ENCODE assay signal across 9 mouse cellular contexts in the genomic region with DNA sequence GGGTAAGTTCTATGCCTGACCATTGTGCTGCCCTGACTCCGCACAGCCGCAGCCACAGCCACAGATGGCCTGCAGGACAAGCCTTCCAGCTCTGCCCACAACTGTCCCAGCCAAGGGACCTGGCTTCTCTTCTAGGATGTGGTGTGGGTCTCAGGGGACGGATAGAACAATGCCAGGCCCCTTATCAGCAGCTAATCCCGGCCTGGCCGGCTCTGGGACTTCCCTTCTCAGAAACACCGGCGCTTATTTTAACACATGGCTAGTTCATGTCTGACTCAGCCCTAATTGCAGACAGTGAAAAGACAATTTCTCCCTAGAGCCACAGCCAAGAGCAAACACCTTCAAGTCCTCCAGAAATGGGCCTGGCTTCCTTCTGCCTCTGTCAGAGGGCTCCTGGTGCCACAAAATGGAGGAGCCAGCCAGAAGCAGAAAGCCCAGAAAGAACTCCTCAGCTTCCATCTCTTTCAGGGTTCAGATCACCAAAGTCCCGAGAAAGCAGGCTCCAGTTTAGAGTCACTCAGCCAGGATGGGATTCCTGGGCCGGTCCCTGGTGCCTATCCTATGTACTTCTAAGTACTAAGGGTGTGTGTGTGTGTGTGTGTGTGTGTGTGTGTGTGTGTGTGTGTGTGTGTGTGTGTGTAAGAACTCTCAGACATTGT. TPM values are rescaled to one million over a fixed set of nuclear protein-coding genes. Genes with fewer than 3 reads are reported as not detected.
DNase-seq lines count a peak whose midpoint lies in the region; ATAC-seq and TF ChIP-seq lines count a peak whose summit lies in the region.
"Had no signal": no experiment of that assay in that cellular context is flagged by ENCODE, and none has a peak within 500 bp of the region (broad histone marks: within the 10 kb centered on the region; RNA-seq: fewer than 3 reads in every experiment).

No protein-coding gene starts in this region.

- H3K9ac ChIP-seq in hindbrain, embryonic 16.5 days (ENCODE audit: low read depth, low read length) = no peak overlapping the region
- H3K9ac ChIP-seq in hindbrain, embryonic 13.5 days = no peak overlapping the region
- H3K9ac ChIP-seq in kidney, postnatal 0 days (ENCODE audit: low read depth, low read length) = no peak overlapping the region
- no peak overlapping the region for H3K9ac ChIP-seq in forebrain, embryonic 12.5 days
- H3K9ac ChIP-seq: forebrain, embryonic 15.5 days had no signal

- H3K9me3 ChIP-seq in hindbrain, embryonic 16.5 days (ENCODE audit: control insufficient read depth, low read length) = no peaks in the 10 kb centered on the region
- H3K9me3 ChIP-seq in hindbrain, embryonic 13.5 days = no peaks in the 10 kb centered on the region
- H3K9me3 ChIP-seq in kidney, postnatal 0 days (replicated peaks; ENCODE audit: low read length) = no peaks in the 10 kb centered on the region
- H3K9me3 ChIP-seq in forebrain, embryonic 12.5 days = no peaks in the 10 kb centered on the region
- H3K9me3 ChIP-seq: forebrain, embryonic 15.5 days had no signal

- H3K27me3 ChIP-seq in hindbrain, embryonic 16.5 days (replicated peaks; ENCODE audit: control insufficient read depth, insufficient read depth, low read length) = no peaks in the 10 kb centered on the region
- no peaks in the 10 kb centered on the region for H3K27me3 ChIP-seq in hindbrain, embryonic 13.5 days
- no peaks in the 10 kb centered on the region for H3K27me3 ChIP-seq in kidney, postnatal 0 days (ENCODE audit: insufficient read depth, low read length)
- no peaks in the 10 kb centered on the region for H3K27me3 ChIP-seq in forebrain, embryonic 12.5 days
- H3K27me3 ChIP-seq: forebrain, embryonic 15.5 days had no signal

- no peaks in the 10 kb centered on the region for H3K36me3 ChIP-seq in hindbrain, embryonic 16.5 days (ENCODE audit: control insufficient read depth, insufficient read depth, low read length)
- H3K36me3 ChIP-seq in hindbrain, embryonic 13.5 days = no peaks in the 10 kb centered on the region
- no peaks in the 10 kb centered on the region for H3K36me3 ChIP-seq in kidney, postnatal 0 days (ENCODE audit: insufficient read depth, low read length)
- no peaks in the 10 kb centered on the region for H3K36me3 ChIP-seq in forebrain, embryonic 12.5 days (replicated peaks)
- H3K36me3 ChIP-seq: forebrain, embryonic 15.5 days had no signal

- H3K4me3 ChIP-seq in hindbrain, embryonic 16.5 days (ENCODE audit: low read length) = no peak overlapping the region
- no peak overlapping the region for H3K4me3 ChIP-seq in hindbrain, embryonic 13.5 days
- no peak overlapping the region for H3K4me3 ChIP-seq in kidney, postnatal 0 days (replicated peaks; ENCODE audit: low read depth, low read length)
- H3K4me3 ChIP-seq in forebrain, embryonic 12.5 days (replicated peaks) = no peak overlapping the region
- H3K4me3 ChIP-seq: forebrain, embryonic 15.5 days had no signal

- no peak overlapping the region for H3K4me2 ChIP-seq in hindbrain, embryonic 16.5 days (ENCODE audit: low read length)
- no peak overlapping the region for H3K4me2 ChIP-seq in hindbrain, embryonic 13.5 days
- H3K4me2 ChIP-seq in kidney, postnatal 0 days (ENCODE audit: low read length) = no peak overlapping the region
- H3K4me2 ChIP-seq in forebrain, embryonic 12.5 days = no peak overlapping the region
- H3K4me2 ChIP-seq: forebrain, embryonic 15.5 days had no signal

- peak; percentile 14; the same call in 1 of the 2 replicates for ATAC-seq in hindbrain, embryonic 16.5 days
- no peak for ATAC-seq in hindbrain, embryonic 13.5 days (ENCODE audit: low FRiP score)
- ATAC-seq in kidney, postnatal 0 days (replicated peaks; ENCODE audit: low FRiP score, low read depth) = no peak
- 0 out of 2 replicates have a peak, but pooled peaks have one; percentile 7 for ATAC-seq in megakaryocyte progenitor cell, adult 5-6 weeks (replicated peaks; ENCODE audit: poor library complexity)
- ATAC-seq in CD4-positive, CD25-positive, alpha-beta regulatory T cell, adult 4 months = no peak
- ATAC-seq in forebrain, embryonic 12.5 days (ENCODE audit: low FRiP score) = no peak
- ATAC-seq: forebrain, embryonic 15.5 days had no signal

- no peak overlapping the region for H3K27ac ChIP-seq in hindbrain, embryonic 16.5 days (ENCODE audit: low read depth, low read length)
- H3K27ac ChIP-seq in hindbrain, embryonic 13.5 days = no peak overlapping the region
- peak overlapping the region; percentile 50 for H3K27ac ChIP-seq in kidney, postnatal 0 days
- H3K27ac ChIP-seq in forebrain, embryonic 12.5 days = no peak overlapping the region
- H3K27ac ChIP-seq: forebrain, embryonic 15.5 days had no signal

- H3K4me1 ChIP-seq in hindbrain, embryonic 16.5 days (ENCODE audit: control insufficient read depth, insufficient read depth, low read depth, low read length) = no peaks in the 10 kb centered on the region
- 0 out of 2 replicates have a peak, but pooled peaks cover 2% of the 10 kb centered on the region for H3K4me1 ChIP-seq in hindbrain, embryonic 13.5 days (replicated peaks)
- no peaks in the 10 kb centered on the region for H3K4me1 ChIP-seq in kidney, postnatal 0 days (replicated peaks; ENCODE audit: insufficient read depth, low read length)
- no peaks in the 10 kb centered on the region for H3K4me1 ChIP-seq in forebrain, embryonic 12.5 days
- H3K4me1 ChIP-seq: forebrain, embryonic 15.5 days had no signal

- TF ChIP-seq CTCF in kidney, postnatal 0 days (IDR thresholded peaks at IDR 0.05; ENCODE audit: low read depth) = no peak

- 86% methylated on average over 9 of the region's 9 CpGs for WGBS in hindbrain, embryonic 16.5 days
- 87% methylated on average over 9 of the region's 9 CpGs for WGBS in hindbrain, embryonic 13.5 days
- WGBS in kidney, postnatal 0 days = 69% methylated on average over 9 of the region's 9 CpGs
- 82% methylated on average over 9 of the region's 9 CpGs for WGBS in forebrain, embryonic 12.5 days

- peak; percentile 99 for DNase-seq in heart, adult 11 months
- DNase-seq in kidney, postnatal 0 days (ENCODE audit: low spot score) = no peak
- no peak for DNase-seq in frontal cortex, postnatal 14 days (ENCODE audit: low spot score in 2 of 2)

RNA-seq across cellular contexts. Expression of gene Sftpb, which starts 26.8 kb away (rescaled TPM):
- polyA plus RNA-seq in hindbrain, embryonic 16.5 days (2015; fragmentation: Nextera tagmentation; extraction: Ambion mirVana) = 0.61 and 0.70 TPM in 2 replicates
- 0.40 TPM in 1 of 2 replicates, not detected in the other for polyA plus RNA-seq in hindbrain, embryonic 13.5 days (2015; fragmentation: Nextera tagmentation; extraction: Ambion mirVana)
- polyA plus RNA-seq in kidney, postnatal 0 days (2015; fragmentation: Nextera tagmentation; extraction: Ambion mirVana) = not detected in 2 replicates
- not detected in 2 replicates for total RNA-seq in megakaryocyte progenitor cell, adult 5-6 weeks (2015)
- not detected in 2 replicates for total RNA-seq in megakaryocyte progenitor cell, adult 5-6 weeks (2017)
- not detected for polyA plus RNA-seq in CD4-positive, CD25-positive, alpha-beta regulatory T cell, adult 4 months (2017; shearing (Covaris generic))
- not detected in 2 replicates for polyA plus RNA-seq in forebrain, embryonic 12.5 days (2016; fragmentation: Nextera tagmentation; extraction: Ambion mirVana)

RNA-seq across cellular contexts. Expression of gene Atoh8, which starts 42.3 kb away (rescaled TPM):
- polyA plus RNA-seq in hindbrain, embryonic 16.5 days (2015; fragmentation: Nextera tagmentation; extraction: Ambion mirVana) = 3.9 and 4.7 TPM in 2 replicates
- 3.2 and 4.2 TPM in 2 replicates for polyA plus RNA-seq in hindbrain, embryonic 13.5 days (2015; fragmentation: Nextera tagmentation; extraction: Ambion mirVana)
- 18.0 and 20.8 TPM in 2 replicates for polyA plus RNA-seq in kidney, postnatal 0 days (2015; fragmentation: Nextera tagmentation; extraction: Ambion mirVana)
- total RNA-seq in megakaryocyte progenitor cell, adult 5-6 weeks (2015) = not detected in 2 replicates
- not detected in 2 replicates for total RNA-seq in megakaryocyte progenitor cell, adult 5-6 weeks (2017)
- not detected for polyA plus RNA-seq in CD4-positive, CD25-positive, alpha-beta regulatory T cell, adult 4 months (2017; shearing (Covaris generic))
- polyA plus RNA-seq in forebrain, embryonic 12.5 days (2016; fragmentation: Nextera tagmentation; extraction: Ambion mirVana) = 6.5 and 7.5 TPM in 2 replicates

Comparison
In these comparisons a context has a peak if more than half of its experiments do, and no peak if none do; other contexts are left out.
1. ATAC-seq: peak in hindbrain, embryonic 16.5 days (single experiment) and megakaryocyte progenitor cell, adult 5-6 weeks (single experiment); none in hindbrain, embryonic 13.5 days (single experiment), kidney, postnatal 0 days (single experiment), CD4-positive, CD25-positive, alpha-beta regulatory T cell, adult 4 months (single experiment) and forebrain, embryonic 12.5 days (single experiment).